Mouse (Mus musculus) neural tube, embryonic 14.5 days (tissue): ENCODE data around the gene Arpc3. TPM values are rescaled to one million over a fixed set of nuclear protein-coding genes. Genes with fewer than 3 reads are reported as not detected.

Experiments
- ATAC-seq: fragments of 200-750 bp; cut with Nextera tagmentation; 2 replicates; pipeline ENCODE4 v1.8.0; 2017; ENCODE audit warnings: low read depth, mild to moderate bottlenecking, moderate TSS enrichment, moderate library complexity
- H3K27ac ChIP-seq: fragments of 300-500 bp; sonication (generic); 2 replicates; pipeline ENCODE4 v1.5.1; 2014; ENCODE audit warnings: low read depth, mild to moderate bottlenecking, control low read depth, low read length, moderate library complexity, mixed read lengths
- H3K27me3 ChIP-seq: fragments of 300-500 bp; sonication (generic); 2 replicates; pipeline ENCODE4 v1.6.1; 2014; ENCODE audit warnings: low read length; ENCODE audit not compliant: control insufficient read depth, insufficient read depth
- H3K36me3 ChIP-seq: fragments of 300-500 bp; sonication (generic); 2 replicates; pipeline ENCODE4 v1.6.1; 2014; ENCODE audit warnings: low read length, mixed read lengths; ENCODE audit not compliant: control insufficient read depth, insufficient read depth
- H3K4me1 ChIP-seq: fragments of 300-500 bp; sonication (generic); 2 replicates; pipeline ENCODE4 v1.6.1; 2014; ENCODE audit warnings: low read length; ENCODE audit not compliant: control insufficient read depth, insufficient read depth
- H3K4me2 ChIP-seq: fragments of 300-500 bp; sonication (generic); 2 replicates; pipeline ENCODE4 v1.6.1; 2014; ENCODE audit warnings: mild to moderate bottlenecking, low read depth, low read length, control low read depth
- H3K4me3 ChIP-seq: fragments of 300-500 bp; sonication (generic); 2 replicates; pipeline ENCODE4 v1.5.1; 2014; ENCODE audit warnings: low read depth, low read length, control low read depth, mixed read lengths
- H3K9ac ChIP-seq: fragments of 300-500 bp; sonication (generic); replicated peaks from 2 replicates; pipeline ENCODE4 v1.6.1; 2014; ENCODE audit warnings: low read depth, mild to moderate bottlenecking, control low read depth, low read length, mixed read lengths
- H3K9me3 ChIP-seq: fragments of 300-500 bp; sonication (generic); 2 replicates; pipeline ENCODE4 v1.6.1; 2016; ENCODE audit warnings: low read length; ENCODE audit not compliant: control insufficient read depth
- WGBS: fragments of 180-500 bp; shearing (Covaris S2); extraction: QIAGEN DNeasy Blood & Tissue Kit; methylation state at CpG from one replicate; pipeline ENCODE4 v1.1.7; 2014; 5-methylcytosine and 5-hydroxymethylcytosine counted together
- polyA plus RNA-seq: library from polyadenylated mRNA; unstranded; fragments of >200 nt; fragmentation: Nextera tagmentation; extraction: Ambion mirVana; gene quantifications from 2 replicates; pipeline ENCODE4 v1.2.1, GENCODE M21; 2014

Arpc3 gene
- polyA plus RNA-seq = 46.6 and 81.6 TPM in 2 replicates

DNA sequence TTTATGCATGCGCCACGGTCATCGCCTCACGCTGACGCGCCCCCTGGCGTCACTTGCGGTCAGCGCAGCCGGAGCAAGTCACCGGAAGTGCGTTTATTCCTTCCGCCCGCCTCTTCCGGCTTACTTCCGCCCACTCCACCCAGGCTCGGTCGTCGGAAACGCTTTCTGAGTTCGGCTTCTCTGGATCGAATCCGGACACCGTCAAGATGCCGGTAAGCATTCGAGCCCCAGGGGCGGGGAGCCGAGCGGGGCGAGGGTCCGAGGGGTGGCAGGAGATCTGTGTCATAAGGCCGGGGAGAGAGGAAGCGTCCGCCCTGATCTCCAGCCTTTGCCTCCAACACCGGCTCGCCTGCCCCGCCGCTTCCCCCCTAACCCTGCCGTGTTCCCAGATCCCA is at the start of gene Arpc3:
Gene Arpc3, plus strand, starts transcription at position 93 of the 395 bp plus-strand sequence.
- Histone ChIP-seq H3K4me3 (peak within 1 kb of the TSS; percentile 58), H3K4me1 (peaks cover 8% of the 10 kb centered on the region), H3K9me3 (no peaks in the 10 kb centered on the region), H3K36me3 (no peaks in the 10 kb centered on the region), H3K27me3 (no peaks in the 10 kb centered on the region), H3K27ac (peak within 1 kb of the TSS; percentile 16; the same call in 1 of the 2 replicates), H3K4me2 (peak within 1 kb of the TSS; percentile 82), H3K9ac (peak within 1 kb of the TSS; percentile 72)
- under 1% methylated on average over 39 of the region's 39 CpGs for WGBS
- ATAC-seq = peak; percentile 87; the same call in 1 of the 2 replicates

DNA sequence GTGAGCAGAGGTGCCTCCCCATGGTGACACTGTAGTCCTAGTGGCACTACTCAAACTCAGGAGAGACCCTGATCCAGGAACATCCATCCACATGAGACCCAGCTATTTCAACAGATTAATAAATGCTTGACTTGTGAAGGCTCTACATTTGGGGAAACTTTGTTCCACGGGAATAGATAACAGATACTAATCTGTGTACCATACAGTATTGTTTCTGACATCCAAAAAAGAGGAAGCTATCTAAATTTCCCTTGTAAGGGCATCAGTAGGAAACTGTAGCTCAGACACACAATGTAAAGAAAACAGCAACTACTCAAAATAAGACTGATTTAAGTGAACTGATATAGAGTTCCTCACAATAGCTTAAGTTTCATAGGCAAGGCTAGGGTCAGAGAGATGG is 48.8 kb upstream of the Arpc3 start:
- H3K9ac ChIP-seq = no peak overlapping the region

DNA sequence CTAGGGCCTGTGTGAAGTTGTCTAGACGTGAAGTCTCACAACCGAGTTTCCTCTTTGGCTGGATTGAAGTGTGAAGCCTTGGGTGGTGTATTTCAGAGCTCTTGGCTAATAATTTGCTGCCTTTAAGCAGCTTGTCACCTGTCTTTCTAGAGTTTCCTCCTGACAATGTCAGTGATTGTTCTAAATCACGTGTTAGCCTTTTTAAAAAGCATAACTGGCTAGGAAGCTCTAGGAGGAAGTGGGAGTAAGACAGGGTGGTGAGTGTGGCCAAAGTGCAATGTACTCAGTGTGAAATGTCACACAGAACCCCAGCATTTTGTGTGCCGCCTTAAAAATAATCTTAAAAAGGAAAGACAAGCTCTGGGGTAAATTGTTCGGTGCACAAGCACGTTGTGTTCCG is 47.9 kb upstream of the Arpc3 start:
- Histone ChIP-seq H3K4me3 (no peak overlapping the region), H3K27me3 (no peaks in the 10 kb centered on the region), H3K4me2 (no peak overlapping the region), H3K9me3 (no peaks in the 10 kb centered on the region), H3K27ac (0 out of 2 replicates have a peak overlapping the region, but pooled peaks have one; percentile 1), H3K4me1 (no peaks in the 10 kb centered on the region), H3K9ac (no peak overlapping the region), H3K36me3 (no peaks in the 10 kb centered on the region)
- 51% methylated on average over 7 of the region's 7 CpGs for WGBS
- no peak for ATAC-seq

More for the DNA sequence above, 48.8 kb upstream of the Arpc3 start:
- no peak for ATAC-seq
- Histone ChIP-seq H3K4me1 (no peaks in the 10 kb centered on the region), H3K27ac (no peak overlapping the region), H3K4me3 (no peak overlapping the region), H3K9me3 (no peaks in the 10 kb centered on the region), H3K27me3 (no peaks in the 10 kb centered on the region), H3K4me2 (no peak overlapping the region), H3K36me3 (no peaks in the 10 kb centered on the region)
- 90% methylated on average over 1 of the region's 1 CpGs for WGBS

DNA sequence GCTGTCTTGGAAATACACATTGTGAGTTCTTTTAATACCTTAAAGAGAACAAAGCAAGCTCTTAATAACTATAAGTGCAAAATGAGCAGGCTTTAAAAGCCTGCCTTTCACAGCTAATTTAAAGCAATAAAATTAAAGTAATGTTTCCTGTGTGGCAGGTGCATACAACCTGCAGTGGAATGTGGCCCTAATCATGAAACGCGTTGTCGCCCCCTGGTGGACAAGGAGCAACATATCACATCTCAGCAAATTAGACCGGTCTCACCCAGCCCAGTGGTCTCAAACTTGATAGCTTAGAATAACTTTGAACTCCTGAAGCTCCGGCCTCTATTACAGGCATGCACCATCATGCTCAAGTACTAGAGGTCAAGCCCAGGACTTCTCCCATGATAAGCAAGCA is 47.4 kb upstream of the Arpc3 start:
- Histone ChIP-seq H3K4me3 (no peak overlapping the region), H3K4me1 (no peaks in the 10 kb centered on the region), H3K9me3 (no peaks in the 10 kb centered on the region), H3K4me2 (no peak overlapping the region), H3K9ac (no peak overlapping the region), H3K27me3 (no peaks in the 10 kb centered on the region), H3K36me3 (no peaks in the 10 kb centered on the region), H3K27ac (no peak overlapping the region)
- no peak for ATAC-seq
- 8% methylated on average over 5 of the region's 5 CpGs for WGBS

DNA sequence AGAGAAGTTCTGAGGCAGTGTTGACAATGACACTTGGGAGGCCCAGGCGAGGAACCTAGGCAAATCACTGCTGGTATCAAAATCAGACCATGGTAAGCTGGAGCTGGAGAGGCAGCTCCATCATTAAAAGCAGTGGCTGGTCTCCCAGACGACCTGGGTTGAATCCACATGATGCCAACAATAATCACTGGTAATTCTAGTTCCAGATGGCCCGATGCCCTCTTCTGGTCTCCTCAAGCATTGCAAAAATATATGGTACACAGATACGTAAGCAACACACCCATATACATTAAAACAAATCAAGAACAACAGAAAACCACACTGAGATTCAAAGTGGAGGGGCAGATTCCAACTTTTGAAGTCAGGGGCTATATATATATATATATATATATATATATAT is 45.9 kb upstream of the Arpc3 start:
- H3K27ac ChIP-seq = no peak overlapping the region
- H3K4me1 ChIP-seq = no peaks in the 10 kb centered on the region
- no peaks in the 10 kb centered on the region for H3K36me3 ChIP-seq
- 77% methylated on average over 4 of the region's 4 CpGs for WGBS
- H3K27me3 ChIP-seq = no peaks in the 10 kb centered on the region
- H3K9ac ChIP-seq = no peak overlapping the region
- no peak overlapping the region for H3K4me2 ChIP-seq
- no peaks in the 10 kb centered on the region for H3K9me3 ChIP-seq
- H3K4me3 ChIP-seq = no peak overlapping the region
- no peak for ATAC-seq

DNA sequence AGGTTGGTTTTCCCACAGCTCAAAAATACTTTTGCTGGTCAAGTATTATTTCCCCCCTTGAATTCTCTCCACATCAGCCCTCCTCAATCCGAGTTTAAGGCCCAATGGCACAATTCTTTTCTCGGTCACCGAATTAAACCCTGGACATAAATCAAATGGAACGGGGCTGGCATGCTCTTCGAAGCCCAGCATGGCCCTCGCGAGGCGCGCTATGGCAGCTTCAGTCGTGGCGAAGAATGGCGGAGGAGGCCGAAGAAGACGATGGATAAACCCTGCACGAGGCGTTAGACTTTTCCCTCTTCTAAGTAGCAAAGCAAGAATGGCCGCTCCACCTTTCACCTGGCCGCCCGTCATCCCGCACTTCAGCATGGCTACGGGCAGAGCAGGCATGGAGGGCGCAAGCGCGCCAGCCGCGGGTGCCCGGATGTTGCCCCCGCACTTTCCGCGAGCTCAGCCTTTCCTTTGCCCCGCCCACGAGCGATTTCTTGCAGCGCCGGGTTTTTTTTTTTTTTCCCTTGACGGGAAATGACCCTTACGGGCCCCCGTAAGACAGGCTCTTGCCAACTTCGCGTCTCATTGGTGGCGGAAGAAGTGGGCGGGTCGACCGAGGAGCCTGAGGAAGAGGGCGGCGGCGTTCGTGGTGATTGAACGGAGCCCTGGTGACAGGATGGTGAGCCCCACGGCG is 37.7 kb upstream of the Arpc3 start, which contains the start of the genes Rad9b and Vps29:
Gene Rad9b, minus strand, starts transcription at position 427 of the 685 bp plus-strand sequence.
Gene Vps29, plus strand, starts transcription at position 563 of the 685 bp plus-strand sequence.
- under 1% methylated on average over 50 of the region's 51 CpGs for WGBS
- H3K27ac ChIP-seq = peak within 1 kb of the TSS; percentile 79
- peak within 1 kb of the TSS; percentile 84 for H3K4me3 ChIP-seq
- peak; percentile 94 for ATAC-seq
- peak within 1 kb of the TSS; percentile 88 for H3K9ac ChIP-seq
- no peaks in the 10 kb centered on the region for H3K9me3 ChIP-seq
- H3K36me3 ChIP-seq = no peaks in the 10 kb centered on the region
- H3K4me2 ChIP-seq = peak within 1 kb of the TSS; percentile 72
- peaks cover 3% of the 10 kb centered on the region; the same call in 1 of the 2 replicates for H3K4me1 ChIP-seq
- no peaks in the 10 kb centered on the region; the same call in 1 of the 2 replicates for H3K27me3 ChIP-seq

DNA sequence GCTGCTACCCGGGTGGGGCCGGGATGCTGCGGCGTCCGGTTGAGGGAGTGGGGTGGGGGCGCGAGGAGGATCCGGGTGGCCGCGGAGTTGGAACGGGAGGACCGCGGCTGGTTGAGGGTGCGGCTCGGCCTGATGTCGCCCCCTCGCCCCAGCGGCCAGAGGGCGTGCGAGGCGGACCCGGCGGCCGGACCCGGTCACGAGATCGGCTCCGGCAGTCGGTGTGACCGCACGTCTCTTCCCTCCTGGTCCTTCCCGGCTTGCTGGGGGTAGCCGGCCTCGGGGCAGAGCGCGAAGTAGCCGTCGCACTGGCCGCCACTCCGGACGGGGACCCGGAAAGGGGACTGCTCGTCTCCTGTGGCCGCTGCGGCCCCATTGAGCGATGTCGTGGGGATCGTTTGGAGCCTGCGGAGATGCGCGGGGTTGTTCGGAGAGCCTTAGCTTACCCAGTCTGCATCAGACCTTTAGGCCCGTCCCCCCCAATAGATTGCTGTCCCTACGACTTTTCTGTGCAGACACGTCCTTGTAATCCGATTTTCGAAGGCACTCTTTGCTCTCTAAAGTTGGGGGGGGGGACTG is 37.1 kb upstream of the Arpc3 start:
- under 1% methylated on average over 41 of the region's 57 CpGs for WGBS
- Histone ChIP-seq H3K4me1 (peaks cover 3% of the 10 kb centered on the region; the same call in 1 of the 2 replicates), H3K27ac (peak overlapping the region; percentile 79), H3K9ac (peak overlapping the region; percentile 88), H3K4me3 (peak overlapping the region; percentile 84), H3K9me3 (no peaks in the 10 kb centered on the region), H3K27me3 (no peaks in the 10 kb centered on the region; the same call in 1 of the 2 replicates), H3K36me3 (no peaks in the 10 kb centered on the region), H3K4me2 (peak overlapping the region; percentile 72)
- peak; percentile 76 for ATAC-seq

DNA sequence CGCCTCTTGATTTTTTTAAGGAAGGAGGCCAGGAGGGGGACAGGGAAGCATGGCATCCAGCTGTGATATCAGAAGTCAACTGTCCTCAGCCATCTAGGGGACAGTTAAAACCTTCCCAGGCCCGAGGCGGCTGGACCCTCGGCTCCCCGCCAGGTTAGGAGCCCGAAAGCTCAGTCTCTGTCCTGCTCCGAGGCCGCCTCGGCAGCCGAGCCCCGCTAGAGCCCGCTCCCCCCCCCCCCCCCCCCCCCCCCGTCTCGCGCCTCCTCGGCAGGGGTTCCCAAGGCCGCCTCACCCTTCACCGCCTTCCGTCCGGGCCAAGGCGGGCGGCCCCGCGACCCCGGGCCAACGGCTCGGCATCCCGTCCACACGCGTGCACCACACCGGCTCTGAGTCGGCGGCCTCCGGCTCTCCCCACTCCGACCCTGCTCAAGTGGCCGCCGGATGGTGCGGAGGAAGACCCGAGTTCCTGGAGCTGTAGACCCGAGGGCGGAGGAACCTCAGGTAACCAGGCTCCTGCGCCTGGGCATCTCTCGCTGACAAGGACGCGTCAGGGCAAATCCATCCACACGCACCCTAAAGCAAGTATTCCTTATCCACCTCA is 20.0 kb upstream of the Arpc3 start, which contains the start of gene Gpn3:
Gene Gpn3, plus strand, starts transcription at position 286 of the 601 bp plus-strand sequence.
- Histone ChIP-seq H3K4me2 (peak within 1 kb of the TSS; percentile 68), H3K36me3 (peaks cover 30% of the 10 kb centered on the region), H3K27me3 (no peaks in the 10 kb centered on the region), H3K4me1 (peaks cover 15% of the 10 kb centered on the region), H3K9me3 (no peaks in the 10 kb centered on the region), H3K4me3 (peak within 1 kb of the TSS; percentile 75), H3K27ac (peak within 1 kb of the TSS; percentile 92), H3K9ac (peak within 1 kb of the TSS; percentile 72)
- under 1% methylated on average over 43 of the region's 46 CpGs for WGBS
- peak; percentile 77 for ATAC-seq
